Mouse (Mus musculus): Measurements from ENCODE around the gene Glg1.

GRCm38 (mm10) chr8:111304359-111304758 lies 45.3 kb upstream of the Glg1 start:
- TF ChIP-seq CTCF (IDR thresholded peaks at IDR 0.05; ENCODE audit: control insufficient read depth, insufficient read depth, insufficient read length) (no peak), USF1 (IDR thresholded peaks at IDR 0.05; ENCODE audit: low read depth) (no peak), MAX (IDR thresholded peaks at IDR 0.05) (no peak), CEBPB (IDR thresholded peaks at IDR 0.05; ENCODE audit: low read depth) (no peak)

All from C2C12 (cell line).